Mouse (Mus musculus) lung, postnatal 25 days (tissue): ENCODE measurements around the gene Olfr1412.

ENCODE experiments used
- DNase-seq: peaks from one replicate; pipeline ENCODE4 v3.0.0; 2022; ENCODE audit warnings: low spot score

The Olfr1412 gene

GRCm38 (mm10) chr1:92585479-92585878 is at the start of gene Olfr1412:
Gene Olfr1412 (plus strand): TSS chr1:92585779.
- no peak for DNase-seq

- no peak for DNase-seq
These were observed 48.6 kb upstream of the Olfr1412 start for GRCm38 (mm10) chr1:92536972-92537371.

- DNase-seq = no peak
These were observed 46.5 kb upstream of the Olfr1412 start for GRCm38 (mm10) chr1:92539071-92539470.

GRCm38 (mm10) chr1:92545929-92546328 is 39.6 kb upstream of the Olfr1412 start:
- DNase-seq = no peak

GRCm38 (mm10) chr1:92571022-92571421 is 14.6 kb upstream of the Olfr1412 start, which contains the start of gene Olfr1413:
Gene Olfr1413 (plus strand): TSS chr1:92571322.
- no peak for DNase-seq

GRCm38 (mm10) chr1:92594111-92594510 is 8.5 kb downstream of the Olfr1412 start, which contains the start of gene Olfr1411:
Gene Olfr1411 (plus strand): TSS chr1:92594411.
- DNase-seq = no peak

GRCm38 (mm10) chr1:92596019-92596418 is 10.4 kb downstream of the Olfr1412 start:
- DNase-seq = no peak

- DNase-seq = no peak
These were observed 19.9 kb downstream of the Olfr1412 start, which contains the start of gene Olfr1410 for GRCm38 (mm10) chr1:92605482-92605881. Gene Olfr1410 (plus strand): TSS chr1:92605782.

- no peak for DNase-seq
These were observed 22.1 kb downstream of the Olfr1412 start for GRCm38 (mm10) chr1:92607711-92608110.

GRCm38 (mm10) chr1:92611008-92611407 is 25.4 kb downstream of the Olfr1412 start:
- DNase-seq = peak; percentile 18

- DNase-seq = no peak
These were observed 27.6 kb downstream of the Olfr1412 start for GRCm38 (mm10) chr1:92613175-92613574.

- DNase-seq = peak; percentile 14
These were observed 28.9 kb downstream of the Olfr1412 start for GRCm38 (mm10) chr1:92614516-92614915.

GRCm38 (mm10) chr1:92616046-92616445 is 30.5 kb downstream of the Olfr1412 start:
- no peak for DNase-seq

- DNase-seq = no peak
These were observed 31.9 kb downstream of the Olfr1412 start, which contains the start of gene Olfr12 for GRCm38 (mm10) chr1:92617488-92617887. Gene Olfr12 (plus strand): TSS chr1:92617788.

GRCm38 (mm10) chr1:92618360-92618759 is 32.8 kb downstream of the Olfr1412 start:
- DNase-seq = no peak

GRCm38 (mm10) chr1:92628227-92628626 is 42.6 kb downstream of the Olfr1412 start:
- DNase-seq = no peak

GRCm38 (mm10) chr1:92632196-92632595 is 46.6 kb downstream of the Olfr1412 start:
- no peak for DNase-seq

GRCm38 (mm10) chr1:92632948-92633347 is 47.4 kb downstream of the Olfr1412 start:
- DNase-seq = no peak

GRCm38 (mm10) chr1:92633726-92634125 is 48.1 kb downstream of the Olfr1412 start:
- no peak for DNase-seq

- DNase-seq = no peak
These were observed 49.0 kb downstream of the Olfr1412 start for GRCm38 (mm10) chr1:92634569-92634968.

GRCm38 (mm10) chr1:92634976-92635599 is 49.5 kb downstream of the Olfr1412 start:
- DNase-seq = no peak

GRCm38 (mm10) chr1:92636015-92636414 is 50.4 kb downstream of the Olfr1412 start:
- no peak for DNase-seq

GRCm38 (mm10) chr1:92636676-92637075 is 51.1 kb downstream of the Olfr1412 start:
- DNase-seq = no peak
